Mouse (Mus musculus): ENCODE measurements around the gene Fam213a.

DNA sequence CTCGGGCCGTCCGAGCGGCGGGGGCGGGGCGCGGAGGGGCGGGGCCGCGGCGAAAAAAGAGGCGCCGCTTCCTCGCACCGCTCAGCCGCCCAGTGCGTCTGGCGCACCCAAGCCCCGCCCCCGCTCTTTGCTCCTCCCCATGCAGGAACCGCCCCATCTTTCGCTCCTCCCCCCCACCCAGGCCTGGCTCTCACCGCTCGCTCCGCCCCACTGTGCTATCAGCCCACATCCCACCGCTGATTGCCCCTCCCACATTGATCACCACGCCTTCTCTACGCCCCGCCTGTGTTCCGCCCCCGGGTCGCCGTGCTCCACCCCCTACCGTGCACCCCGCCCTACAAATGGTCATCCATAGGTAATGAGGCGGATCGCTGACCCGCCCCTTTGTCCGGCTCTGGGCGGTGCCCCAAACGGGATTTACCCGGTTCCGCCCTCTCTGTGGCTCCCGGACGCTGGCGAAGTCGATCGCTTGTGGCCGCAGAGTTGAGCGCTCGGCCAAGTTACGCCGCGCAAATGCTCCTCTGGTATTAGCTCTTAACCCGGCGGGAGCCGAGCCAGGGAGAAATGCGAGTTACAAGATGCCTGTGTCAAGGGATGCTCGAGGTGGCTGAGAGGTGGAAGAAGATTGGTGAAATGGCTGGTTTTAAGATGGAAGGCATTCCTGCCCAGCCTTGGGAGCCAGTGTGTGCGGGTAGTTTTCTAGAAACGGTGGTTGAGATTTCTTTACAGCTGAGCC lies 46.6 kb downstream of the Fam213a start:
- TF ChIP-seq POLR2A (IDR thresholded peaks at IDR 0.05; ENCODE audit: borderline replicate concordance, insufficient read depth, low read length) (peak; percentile 41; the same call in 1 of the 2 replicates), CTCF (IDR thresholded peaks at IDR 0.05; ENCODE audit: borderline replicate concordance, insufficient read depth, low read depth, low read length) (no peak)
